Mouse (Mus musculus) 416B (cell line): Measurements from ENCODE around the gene Taf8.
"Not testable (repeated sequence)": the region's sequence is repeated elsewhere in the genome, so short reads cannot be mapped to it uniquely, and the experiment has no call there.

Source experiments
- DNase-seq: peaks from one replicate; pipeline ENCODE4 v3.0.0; 2011; ENCODE audit warnings: low read depth

The Taf8 gene

DNA sequence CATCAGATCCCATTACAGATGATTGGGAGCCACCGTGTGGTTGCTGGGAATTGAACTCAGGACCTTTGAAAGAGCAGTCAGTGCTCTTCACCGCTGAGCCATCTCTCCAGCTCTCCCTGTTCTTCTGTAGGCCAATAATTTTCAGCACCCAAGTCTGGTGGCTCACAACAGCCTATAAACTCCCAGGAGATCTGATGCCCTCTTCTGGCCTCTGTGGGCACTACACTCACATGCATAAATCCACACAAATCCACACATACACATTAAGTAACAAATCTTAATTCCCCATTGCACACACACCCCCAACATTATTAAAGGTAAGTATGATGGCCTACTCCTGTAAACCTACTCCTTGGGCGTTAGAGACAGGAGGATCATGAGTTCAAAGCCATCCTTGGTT is 14.1 kb upstream of the Taf8 start:
- DNase-seq = peak; percentile 36

DNA sequence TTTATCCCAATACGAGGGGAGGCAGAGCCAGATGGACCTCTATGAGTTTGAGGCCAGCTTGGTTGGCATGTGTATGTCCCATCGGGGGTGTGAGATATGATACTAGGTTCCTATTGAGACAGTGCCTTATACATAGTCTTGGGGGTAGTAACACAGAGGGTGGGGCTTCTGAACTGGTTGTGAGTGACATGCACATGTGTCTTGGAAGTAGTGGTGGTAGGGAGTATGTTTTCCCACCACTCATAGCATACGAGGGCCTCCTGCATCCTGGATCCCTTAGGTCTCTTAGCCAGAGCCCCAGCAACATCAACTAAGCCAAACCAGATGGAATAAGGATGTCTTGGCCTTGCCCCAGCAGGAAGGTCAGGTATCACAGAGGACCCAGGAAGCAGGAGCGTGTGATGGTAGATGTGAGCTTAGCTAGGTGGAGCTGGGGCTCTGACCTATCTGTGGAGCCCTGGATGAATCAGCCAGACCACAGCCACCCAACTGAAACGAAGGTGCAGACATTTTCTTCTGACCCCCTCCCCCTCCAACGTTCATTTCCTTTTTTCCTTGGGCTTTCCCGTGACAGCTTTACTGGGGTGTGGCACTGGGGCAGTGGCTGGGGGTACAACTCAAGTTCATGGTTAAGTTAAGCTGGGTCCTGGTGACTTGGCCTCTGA is 13.2 kb upstream of the Taf8 start:
- peak; percentile 47 for DNase-seq

DNA sequence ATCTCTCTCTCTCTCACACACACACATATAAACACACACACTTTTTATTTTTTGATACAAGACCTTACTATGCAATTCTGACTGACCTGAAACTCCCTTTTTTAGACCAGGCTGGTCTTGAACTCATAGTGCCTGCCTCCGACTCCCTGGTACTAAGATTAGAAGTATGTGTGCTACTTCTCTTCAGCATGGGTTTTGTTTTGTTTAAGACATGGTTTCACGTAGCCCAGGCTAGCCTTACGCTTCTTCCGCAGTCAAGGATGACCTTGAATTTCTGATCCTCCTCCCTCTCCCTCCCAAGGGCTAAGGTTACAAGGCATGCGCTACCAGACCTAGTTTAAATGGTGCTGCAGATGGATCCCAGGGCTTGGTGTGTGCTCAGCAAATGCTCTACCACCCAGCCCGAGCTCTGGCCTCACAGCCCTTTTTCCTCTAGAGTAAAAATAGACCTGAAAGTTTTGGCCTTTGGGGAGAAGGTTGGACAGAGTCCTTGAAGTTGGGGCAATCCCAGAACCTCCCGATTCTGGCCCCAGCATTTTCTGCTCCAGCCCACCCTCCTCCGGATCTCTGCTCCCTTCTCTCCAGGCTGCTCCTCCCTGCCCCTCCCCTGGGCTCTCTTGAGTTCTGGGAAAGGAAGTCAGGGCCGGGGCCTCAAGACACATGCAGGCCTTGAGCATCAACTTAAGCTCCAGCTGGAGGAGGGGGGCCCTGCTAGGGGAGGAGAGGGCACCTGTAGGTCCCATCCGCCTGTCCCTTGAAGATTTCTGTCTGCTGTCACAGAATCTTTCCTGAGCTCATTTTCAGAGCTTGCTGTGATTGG is 11.1 kb upstream of the Taf8 start:
- DNase-seq = no peak

DNA sequence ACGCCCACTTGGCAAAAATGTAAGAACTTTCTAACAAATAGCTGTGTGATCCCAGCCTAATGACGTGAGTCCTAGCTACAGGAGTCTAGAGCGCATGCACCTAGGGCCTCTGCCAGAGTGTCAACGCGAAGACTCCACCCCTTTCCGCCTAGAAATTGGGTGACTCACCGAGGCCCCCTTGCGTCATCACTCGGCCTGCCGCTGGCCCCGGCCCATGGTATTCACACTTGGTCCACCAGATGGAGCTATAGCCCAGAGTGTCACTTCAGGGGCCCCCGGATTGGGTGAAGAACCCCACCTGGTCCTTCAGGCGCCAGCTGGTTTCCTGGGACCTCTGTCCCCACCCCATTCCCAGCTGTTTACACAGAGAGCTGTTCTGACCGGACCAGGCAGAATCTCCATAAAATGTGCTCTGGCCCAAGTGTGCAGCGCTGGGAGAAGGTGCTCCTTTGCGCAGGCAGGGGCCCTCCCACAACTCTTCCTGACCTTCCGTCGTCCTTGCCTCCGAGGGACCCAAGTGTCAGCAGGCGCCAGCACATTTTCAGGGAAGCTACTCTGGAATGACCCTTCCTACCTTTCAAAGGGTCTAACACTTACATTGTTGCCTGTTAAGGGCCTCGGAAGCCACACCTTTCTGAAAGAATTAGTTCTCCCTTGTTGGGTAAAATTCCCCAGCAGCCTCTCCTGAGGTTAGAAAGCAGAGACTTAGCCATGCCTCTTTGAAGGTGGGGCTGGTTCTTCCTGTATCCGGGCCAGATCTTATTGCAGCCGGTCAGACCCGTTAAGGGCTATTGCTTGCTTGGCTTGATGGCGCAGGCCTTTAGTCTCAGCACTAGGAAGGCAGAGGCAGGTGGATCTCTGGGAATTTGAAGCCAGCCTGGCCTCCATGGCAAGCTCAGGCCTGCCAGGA is 9.3 kb upstream of the Taf8 start:
- DNase-seq = peak; percentile 98

DNA sequence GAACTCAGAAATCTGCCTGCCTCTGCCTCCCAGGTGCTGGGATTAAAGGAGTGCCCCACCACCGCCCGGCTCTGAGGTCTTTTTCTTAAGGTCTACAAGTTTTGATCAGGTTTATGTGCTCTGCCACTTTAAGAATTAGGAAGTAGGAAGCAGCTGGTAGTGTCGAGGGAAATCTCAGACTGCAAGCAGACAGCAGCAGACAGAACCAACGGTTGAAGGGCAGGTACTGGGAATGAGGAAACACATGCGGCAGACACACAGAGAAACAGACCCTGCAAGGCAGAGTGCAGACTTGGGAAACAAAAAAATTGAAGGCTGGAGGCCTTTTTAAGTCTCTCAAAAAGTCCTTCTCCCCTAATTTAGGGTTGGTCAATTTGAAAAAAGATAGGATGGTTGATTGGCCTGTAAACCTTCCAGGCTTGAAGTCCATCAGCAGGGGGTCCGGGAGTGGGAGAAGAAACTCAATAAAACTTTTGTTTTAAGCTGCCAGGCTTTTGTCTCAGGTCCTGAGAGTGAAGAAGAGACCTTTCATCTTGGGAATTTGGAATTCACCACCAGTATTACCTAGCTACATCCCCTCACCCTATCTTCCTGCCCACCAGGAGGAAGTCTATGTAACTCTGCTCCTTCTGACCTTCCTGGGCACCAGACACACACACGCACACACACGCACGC is 7.1 kb upstream of the Taf8 start:
- DNase-seq = peak; percentile 76

DNA sequence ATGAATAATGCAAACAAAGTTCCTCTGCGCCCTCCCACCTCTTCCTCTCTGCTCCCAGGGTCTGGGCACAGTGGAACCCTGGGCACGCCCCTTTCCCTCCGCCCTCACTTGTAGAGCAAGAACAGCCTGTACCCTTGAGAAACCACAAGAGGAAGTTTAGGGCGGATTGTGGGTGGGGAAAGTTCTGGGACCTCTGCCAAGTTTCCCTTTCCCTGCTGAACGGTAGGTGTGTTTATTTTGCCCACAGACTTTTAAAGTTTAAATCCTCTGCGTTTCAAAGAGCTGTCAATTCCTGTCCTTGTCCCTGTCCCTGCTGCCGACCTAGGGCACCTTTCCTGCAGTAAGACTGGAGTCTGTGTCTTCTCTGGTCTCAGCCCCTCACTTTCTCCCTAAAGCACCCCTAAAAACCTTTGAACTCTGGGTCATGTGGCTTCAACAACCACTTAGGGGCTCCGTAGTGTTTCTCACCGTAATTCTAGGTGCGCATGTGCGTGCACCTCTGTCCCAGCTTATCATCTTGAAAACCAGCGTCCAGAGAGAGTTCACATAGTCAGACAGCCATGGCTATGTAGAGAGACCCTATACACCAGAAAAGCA is 6.0 kb upstream of the Taf8 start:
- peak; percentile 99 for DNase-seq

DNA sequence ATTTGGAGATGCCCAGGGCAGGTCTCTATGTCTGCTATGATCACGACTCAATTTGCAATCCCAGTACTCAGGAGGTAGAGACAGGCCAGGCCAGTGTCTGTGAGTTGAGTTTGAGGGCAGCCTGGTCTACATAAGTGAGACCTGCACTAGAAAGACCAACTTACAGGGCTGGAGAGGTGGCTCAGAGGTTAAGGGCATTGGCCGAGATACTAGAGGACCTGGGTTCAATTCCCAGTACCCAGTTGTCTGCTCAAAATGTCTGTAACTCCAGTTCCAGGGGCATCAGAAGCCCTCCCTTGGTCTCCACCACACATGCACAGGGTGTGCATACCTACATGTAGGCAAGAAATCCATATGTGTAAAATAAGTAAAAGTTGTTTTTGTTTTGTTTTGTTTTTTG is 5.4 kb upstream of the Taf8 start:
- no peak for DNase-seq

DNA sequence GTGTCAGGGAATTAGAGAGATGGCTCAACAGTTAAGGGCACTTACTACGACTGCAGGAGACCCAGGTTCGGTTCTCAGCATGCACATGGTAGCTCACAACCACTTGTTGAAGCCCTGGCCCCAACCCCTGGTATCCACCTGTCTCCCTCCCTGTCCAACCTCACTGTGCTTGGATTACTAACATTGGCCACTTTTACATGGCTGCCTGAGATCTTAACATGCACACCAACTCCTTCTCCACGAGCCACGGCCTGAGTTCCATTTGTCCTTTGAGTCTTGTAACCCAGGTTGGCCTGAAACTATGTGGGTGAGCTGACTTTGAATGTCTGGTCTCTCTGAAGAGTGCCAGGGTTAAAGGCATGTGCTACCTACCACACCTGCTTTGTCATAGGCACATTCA is 4.6 kb upstream of the Taf8 start:
- no peak for DNase-seq

DNA sequence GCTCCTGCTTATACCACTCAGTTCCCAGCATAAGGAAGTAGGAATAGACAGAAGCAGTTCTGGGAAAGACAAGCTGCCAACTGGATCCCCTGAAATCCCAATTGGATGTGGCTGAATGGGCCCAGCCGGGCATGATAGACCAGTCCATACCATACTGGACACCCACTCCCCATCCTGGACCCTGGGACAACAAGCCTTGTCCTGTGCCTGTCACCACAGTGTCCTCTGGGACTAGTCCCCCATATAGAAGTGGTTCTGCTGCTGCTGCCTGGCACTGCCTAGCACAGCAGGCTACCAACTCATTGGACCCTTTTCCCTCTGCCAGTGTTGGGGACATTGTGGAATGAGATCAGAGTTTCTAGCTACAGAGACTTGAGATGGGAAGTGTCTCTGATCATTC is 4.0 kb upstream of the Taf8 start:
- no peak for DNase-seq

DNA sequence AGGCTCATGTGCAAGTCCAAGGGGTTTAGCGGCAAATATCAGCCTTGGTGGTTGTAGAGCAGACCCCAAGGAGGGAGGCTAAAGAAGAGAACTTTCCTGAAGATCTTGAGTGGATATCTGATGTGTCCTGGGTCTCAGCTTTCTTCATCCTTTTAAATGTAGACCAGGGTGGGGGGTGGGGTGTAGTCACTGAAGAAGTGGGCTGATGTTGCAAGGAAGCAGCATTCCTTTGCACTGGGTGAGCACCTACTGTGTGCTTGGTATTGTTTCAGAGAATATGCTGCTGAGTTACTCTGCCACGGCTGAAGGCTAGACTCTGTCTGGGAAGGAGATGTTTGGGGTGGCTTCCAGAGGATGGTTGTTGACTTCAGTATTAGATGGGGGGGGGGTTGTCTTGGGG is 3.5 kb upstream of the Taf8 start:
- no peak for DNase-seq

DNA sequence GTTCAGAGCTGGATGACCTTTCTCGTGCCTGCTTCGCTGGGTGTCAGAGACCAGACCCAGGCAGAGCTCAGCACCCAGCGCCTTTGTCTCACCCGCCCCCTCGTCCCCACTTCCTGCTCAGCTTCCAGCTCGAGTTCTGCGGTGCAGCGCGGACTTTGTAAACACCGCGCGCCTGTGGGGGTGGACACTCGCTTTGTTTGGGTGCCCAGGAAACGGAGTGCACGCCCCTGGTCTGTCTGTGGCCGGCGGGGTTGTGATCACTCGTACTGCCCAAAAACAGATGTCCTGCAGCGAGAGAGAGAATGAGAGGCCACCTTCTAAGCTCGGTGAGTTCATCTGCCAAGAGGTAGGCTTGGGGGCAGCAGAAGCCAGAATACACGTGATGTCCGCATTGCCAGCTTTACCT is 2.9 kb upstream of the Taf8 start, which contains the start of gene Ccnd3:
Gene Ccnd3, plus strand, starts transcription at position 111 of the 406 bp plus-strand sequence.
- peak; percentile 67 for DNase-seq

DNA sequence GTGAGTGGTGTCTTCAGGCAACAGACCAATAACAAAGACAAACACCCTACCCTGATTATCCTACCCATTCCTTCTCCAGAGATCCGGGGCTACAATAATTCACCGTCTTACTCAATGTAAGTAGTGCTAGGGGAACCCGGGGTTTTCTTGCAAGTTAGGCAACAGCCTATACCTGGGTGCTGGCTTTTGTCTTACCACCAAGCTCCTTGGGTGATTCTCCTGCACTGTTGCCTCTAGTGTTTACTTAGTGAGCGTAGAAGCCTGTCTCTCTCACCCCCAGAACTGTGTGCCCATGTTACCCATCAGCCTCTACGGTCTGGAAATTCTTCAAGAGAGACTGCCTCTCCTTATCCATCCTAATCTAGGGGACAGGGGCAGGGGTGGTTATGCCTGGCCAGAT is 2.1 kb upstream of the Taf8 start:
- DNase-seq = no peak

DNA sequence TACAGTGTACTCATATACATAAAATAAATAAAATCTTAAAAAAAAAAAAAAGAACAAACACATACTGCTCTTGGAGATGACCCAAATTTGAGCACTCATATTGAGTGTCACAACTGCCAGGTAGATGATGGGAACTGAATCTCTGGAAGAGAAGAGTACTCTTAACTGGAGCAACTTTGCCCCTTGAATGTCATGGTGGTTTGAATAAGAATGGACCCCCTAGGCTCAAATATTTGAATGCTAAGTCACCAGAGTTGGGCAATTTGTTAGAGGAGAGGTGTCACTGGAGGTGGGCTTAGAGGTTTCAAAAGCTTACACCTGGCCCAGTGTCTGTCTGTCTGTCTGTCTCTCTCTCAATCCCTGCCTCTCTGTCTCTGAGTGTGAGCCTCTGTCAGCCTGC is 1.6 kb upstream of the Taf8 start:
- no peak for DNase-seq

DNA sequence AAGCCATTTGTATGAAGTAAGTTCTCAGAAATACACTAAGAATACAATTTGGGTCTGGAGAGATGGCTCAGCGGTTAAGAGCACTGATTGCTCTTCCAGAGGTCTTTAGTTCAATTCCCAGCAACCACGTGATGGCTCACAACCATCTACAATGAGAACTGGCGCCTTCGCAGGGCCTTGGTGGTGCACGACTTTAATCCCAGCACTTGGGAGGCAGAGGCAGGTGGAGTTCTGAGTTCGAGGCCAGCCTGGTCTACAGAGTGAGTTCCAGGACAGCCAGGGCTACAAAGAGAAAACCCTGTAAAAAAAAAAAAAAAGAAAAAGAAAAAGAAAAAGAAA is 584 bp upstream of the Taf8 start:
- not testable (repeated sequence) for DNase-seq

DNA sequence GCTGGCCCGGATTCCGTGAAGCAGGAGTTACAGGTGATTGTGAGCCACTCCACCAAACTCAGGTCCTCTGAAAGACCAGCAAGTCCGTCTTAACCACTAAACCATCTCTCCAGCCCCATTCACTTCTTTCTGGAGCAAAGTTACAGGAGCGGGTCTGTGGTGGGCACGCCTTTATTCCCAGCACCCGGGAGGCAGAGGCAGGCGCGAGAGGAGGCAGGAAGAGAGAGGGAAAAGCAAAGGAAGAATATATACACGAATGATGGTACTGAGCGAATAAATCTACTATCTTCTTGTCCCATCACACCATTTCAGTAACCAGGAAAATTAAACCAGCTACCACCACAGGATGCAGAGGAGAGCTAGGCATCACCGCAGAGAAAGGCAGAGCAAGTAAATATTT is 561 bp downstream of the Taf8 start:
- DNase-seq = no peak

DNA sequence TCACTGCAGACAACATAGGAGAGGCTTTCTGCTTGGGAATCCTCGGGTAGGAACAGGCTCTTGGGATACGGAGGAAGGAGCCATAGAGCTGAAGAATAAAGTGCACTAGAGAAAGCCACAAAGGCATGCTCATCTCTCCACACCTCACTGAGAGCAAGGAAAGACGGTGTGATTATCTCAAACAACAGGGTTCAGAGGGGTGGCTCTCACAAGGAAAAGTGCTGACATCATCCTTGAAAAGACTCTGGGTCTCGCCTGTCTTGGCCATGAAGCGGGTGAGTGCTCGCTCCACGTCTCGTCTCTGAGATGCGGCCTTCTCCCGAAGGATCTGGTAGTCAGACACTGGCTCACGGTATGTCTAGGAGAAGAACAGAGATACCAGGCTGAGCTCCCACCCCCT is 8.0 kb downstream of the Taf8 start:
- DNase-seq = no peak

DNA sequence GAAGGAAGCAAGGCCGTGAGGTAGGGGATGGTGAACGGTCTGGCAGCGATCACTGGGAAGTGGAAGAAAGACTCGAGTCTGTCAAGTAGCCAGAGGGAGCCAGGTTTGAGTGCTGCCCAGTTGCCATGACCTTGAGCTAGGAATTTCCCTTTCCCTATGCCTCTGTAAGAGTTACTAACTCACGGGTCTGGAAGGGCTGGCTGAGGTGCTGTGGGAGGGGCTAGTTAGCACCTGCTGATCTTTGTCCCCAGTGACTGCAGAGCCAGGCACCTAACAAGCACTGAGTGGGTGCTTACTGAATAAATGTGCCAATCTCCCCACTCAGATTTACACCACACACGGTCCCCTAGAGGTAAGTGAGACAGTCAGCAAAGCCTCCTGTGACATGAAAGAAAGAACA is 8.4 kb downstream of the Taf8 start:
- DNase-seq = no peak

DNA sequence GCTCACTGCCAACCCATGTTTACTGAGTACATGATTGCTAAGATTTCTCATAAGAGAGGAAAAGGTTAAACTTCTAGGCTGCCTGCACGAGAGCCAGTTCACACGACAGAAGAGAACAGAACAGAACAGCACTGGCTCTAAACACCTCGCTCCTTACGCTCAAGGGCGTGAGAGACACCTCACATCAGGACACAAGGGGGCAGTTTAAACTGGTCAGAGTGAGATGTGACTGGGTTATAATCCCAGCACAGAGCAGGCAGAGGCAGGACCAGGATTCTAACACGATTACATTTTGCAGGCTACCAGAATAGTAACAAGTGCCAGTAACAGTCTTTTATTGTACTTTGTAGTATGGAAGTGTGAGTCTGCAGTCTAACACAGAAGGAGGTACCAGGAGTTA is 9.4 kb downstream of the Taf8 start:
- no peak for DNase-seq

DNA sequence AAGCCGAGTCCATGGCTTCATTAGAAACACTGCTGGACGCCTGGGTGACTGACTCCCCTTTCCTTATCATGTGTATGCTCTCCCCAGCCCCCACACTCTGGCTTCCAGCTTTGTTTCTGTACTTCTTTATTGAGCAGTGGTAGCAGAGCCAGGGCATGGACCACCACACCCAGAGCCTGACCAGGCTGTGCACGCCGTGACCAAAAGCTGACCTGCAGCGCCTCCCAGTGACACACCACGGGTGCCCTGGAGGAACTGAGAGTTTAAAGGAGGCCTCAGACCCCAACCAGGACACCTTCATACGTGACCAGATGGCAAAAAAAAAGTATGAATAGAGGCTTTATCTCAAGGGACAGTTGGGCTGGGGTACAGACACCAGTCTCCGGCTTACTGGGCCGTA is 11.3 kb downstream of the Taf8 start:
- no peak for DNase-seq

DNA sequence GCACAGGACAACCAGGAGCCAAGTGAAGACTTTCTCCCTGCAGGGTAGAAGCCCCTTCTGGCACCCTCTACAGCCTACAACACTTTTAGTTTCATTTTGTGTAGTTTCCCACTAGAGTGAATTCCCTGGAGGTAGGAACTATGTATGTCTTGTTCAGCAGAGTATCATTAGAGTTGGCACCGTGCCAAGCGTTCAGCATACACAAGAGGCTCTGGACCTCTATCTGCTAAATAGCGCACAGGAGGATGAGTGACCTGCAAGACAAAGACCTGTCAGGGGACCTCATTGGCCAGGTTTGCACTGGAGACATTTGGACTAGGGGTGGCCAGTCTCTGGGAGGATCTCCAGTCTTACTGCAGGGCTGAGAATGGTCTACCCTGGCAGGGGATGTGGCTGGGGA is 16.3 kb downstream of the Taf8 start:
- no peak for DNase-seq

DNA sequence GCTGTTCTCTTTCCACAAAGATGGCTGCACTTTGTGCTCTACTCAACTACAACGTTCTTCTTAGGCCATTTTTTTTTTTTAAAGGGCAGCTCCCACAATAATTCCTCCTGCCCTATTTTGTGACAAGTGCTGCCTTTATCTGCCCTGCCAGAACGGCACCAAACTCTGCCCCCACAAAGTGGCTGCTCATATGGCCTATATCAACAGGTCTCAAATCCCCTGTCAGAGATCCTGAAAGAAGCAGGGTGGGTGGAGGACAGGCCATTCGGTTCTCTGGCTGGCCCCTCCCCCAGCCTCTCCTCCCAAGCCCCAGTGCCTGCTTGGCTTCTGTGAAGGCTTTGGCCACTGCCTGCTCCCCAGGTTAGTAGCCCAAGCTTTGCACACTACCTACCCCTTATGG is 17.1 kb downstream of the Taf8 start:
- DNase-seq = no peak
